Mouse (Mus musculus) testis, postnatal 14 days (tissue): ENCODE data around the gene Atxn1.

Experiments used
- DNase-seq: peaks from one replicate; pipeline ENCODE4 v3.0.0; 2021; ENCODE audit warnings: low spot score

The Atxn1 gene

GRCm38 (mm10) chr13:45718850-45719249 lies 246.0 kb downstream of the Atxn1 start:
- DNase-seq = no peak

- no peak for DNase-seq
Observed at GRCm38 (mm10) chr13:45715583-45716180, 249.1 kb downstream of the Atxn1 start.

- DNase-seq = no peak
Observed at GRCm38 (mm10) chr13:45710041-45710440, 254.8 kb downstream of the Atxn1 start.

- DNase-seq = no peak
Observed at GRCm38 (mm10) chr13:45709402-45709801, 255.4 kb downstream of the Atxn1 start.

- DNase-seq = no peak
Observed at GRCm38 (mm10) chr13:45701296-45701790, 263.5 kb downstream of the Atxn1 start.

GRCm38 (mm10) chr13:45698982-45699381 lies 265.8 kb downstream of the Atxn1 start:
- no peak for DNase-seq

- no peak for DNase-seq
Observed at GRCm38 (mm10) chr13:45696009-45696408, 268.8 kb downstream of the Atxn1 start.

GRCm38 (mm10) chr13:45694921-45695437 lies 269.8 kb downstream of the Atxn1 start:
- no peak for DNase-seq

GRCm38 (mm10) chr13:45693953-45694352 lies 270.9 kb downstream of the Atxn1 start:
- no peak for DNase-seq

GRCm38 (mm10) chr13:45693534-45693933 lies 271.3 kb downstream of the Atxn1 start:
- DNase-seq = no peak

GRCm38 (mm10) chr13:45693126-45693525 lies 271.7 kb downstream of the Atxn1 start:
- no peak for DNase-seq

- no peak for DNase-seq
Observed at GRCm38 (mm10) chr13:45692440-45692839, 272.4 kb downstream of the Atxn1 start.

GRCm38 (mm10) chr13:45690426-45690825 lies 274.4 kb downstream of the Atxn1 start:
- DNase-seq = no peak

GRCm38 (mm10) chr13:45688864-45689263 lies 275.9 kb downstream of the Atxn1 start:
- DNase-seq = no peak

GRCm38 (mm10) chr13:45687581-45687980 lies 277.2 kb downstream of the Atxn1 start:
- DNase-seq = no peak

- no peak for DNase-seq
Observed at GRCm38 (mm10) chr13:45686309-45686582, 278.6 kb downstream of the Atxn1 start.

GRCm38 (mm10) chr13:45685575-45686308 lies 279.1 kb downstream of the Atxn1 start:
- no peak for DNase-seq

- no peak for DNase-seq
Observed at GRCm38 (mm10) chr13:45684891-45685311, 279.9 kb downstream of the Atxn1 start.

GRCm38 (mm10) chr13:45683991-45684390 lies 280.8 kb downstream of the Atxn1 start:
- DNase-seq = no peak

- DNase-seq = no peak
Observed at GRCm38 (mm10) chr13:45681196-45681595, 283.6 kb downstream of the Atxn1 start.

GRCm38 (mm10) chr13:45680651-45681050 lies 284.2 kb downstream of the Atxn1 start:
- no peak for DNase-seq

GRCm38 (mm10) chr13:45679096-45679495 lies 285.7 kb downstream of the Atxn1 start:
- DNase-seq = no peak

- no peak for DNase-seq
Observed at GRCm38 (mm10) chr13:45672628-45673027, 292.2 kb downstream of the Atxn1 start.

- no peak for DNase-seq
Observed at GRCm38 (mm10) chr13:45669969-45670368, 294.8 kb downstream of the Atxn1 start.
